Mouse (Mus musculus): ENCODE measurements at regions not wholly inside any gene's neighbourhood (a gene's known extent, or its start where the extent isn't known, plus 50 kb on each side); places are given as distances from the start of the nearest gene placed in this dataset.

DNA sequence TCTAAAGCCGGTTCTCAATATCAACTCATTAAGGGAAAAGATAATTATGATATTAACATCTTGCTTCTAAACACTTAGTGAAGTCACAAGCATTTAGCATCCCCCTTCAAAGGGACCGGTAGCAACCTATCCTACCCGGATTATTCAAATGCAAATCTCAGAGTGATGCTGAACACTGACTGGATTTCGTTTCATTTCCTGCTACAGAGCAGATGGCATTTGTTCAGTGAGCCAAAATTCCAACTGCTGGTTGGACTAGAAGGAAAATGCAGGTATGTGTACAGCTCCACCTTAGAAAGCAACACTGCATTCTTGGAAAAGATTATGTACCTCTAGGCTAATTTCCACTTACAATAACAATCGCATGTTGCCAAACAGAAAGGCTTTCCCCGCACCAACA is 782.5 kb downstream of the Diaph3 start:
- no peaks in the 10 kb centered on the region for H3K4me1 ChIP-seq (ENCODE audit: control insufficient read depth, insufficient read depth, low read length)
- DNase-seq (ENCODE audit: low spot score, missing footprints) (no peak), ATAC-seq (ENCODE audit: low FRiP score) (no peak)
- no peaks in the 10 kb centered on the region for H3K36me3 ChIP-seq (ENCODE audit: control insufficient read depth, insufficient read depth, low read length)
- no peaks in the 10 kb centered on the region for H3K27me3 ChIP-seq (ENCODE audit: control insufficient read depth, insufficient read depth, low read length)
- no peak overlapping the region for H3K4me3 ChIP-seq (ENCODE audit: low read depth, low read length)
- H3K9me3 ChIP-seq (ENCODE audit: control insufficient read depth, low read length), result no peaks in the 10 kb centered on the region
- no peak overlapping the region for H3K27ac ChIP-seq (ENCODE audit: low read depth, low read length)
- 76% methylated on average over 6 of the region's 6 CpGs for WGBS
- H3K4me2 ChIP-seq, result no peak overlapping the region
- H3K9ac ChIP-seq (ENCODE audit: low read length), result no peak overlapping the region

DNA sequence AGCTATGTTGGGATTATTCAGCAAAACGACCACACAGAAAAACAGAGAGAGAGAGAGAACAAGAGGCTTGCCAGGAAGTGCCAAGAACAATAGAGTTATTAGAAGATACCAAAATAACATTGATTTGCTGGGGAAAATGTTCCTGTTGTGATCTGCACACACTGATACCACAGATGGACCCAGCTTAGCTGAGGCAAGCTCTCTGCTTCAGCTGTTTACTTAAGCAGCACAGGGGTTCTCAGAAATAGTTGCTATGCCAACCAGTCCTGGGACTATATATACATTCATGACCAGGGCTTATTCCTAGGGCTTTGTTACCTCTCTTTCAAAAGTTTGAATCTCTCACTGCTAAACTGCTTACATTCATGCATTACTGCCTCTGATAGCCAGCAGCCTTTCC is 790.5 kb downstream of the Diaph3 start:
- Histone ChIP-seq H3K27ac (ENCODE audit: low read depth, low read length) (no peak overlapping the region), H3K4me1 (ENCODE audit: control insufficient read depth, insufficient read depth, low read length) (peaks cover 5% of the 10 kb centered on the region; the same call in 1 of the 2 replicates), H3K36me3 (ENCODE audit: control insufficient read depth, insufficient read depth, low read length) (no peaks in the 10 kb centered on the region), H3K9ac (ENCODE audit: low read length) (no peak overlapping the region), H3K4me2 (no peak overlapping the region), H3K4me3 (ENCODE audit: low read depth, low read length) (no peak overlapping the region), H3K27me3 (ENCODE audit: control insufficient read depth, insufficient read depth, low read length) (no peaks in the 10 kb centered on the region), H3K9me3 (ENCODE audit: control insufficient read depth, low read length) (no peaks in the 10 kb centered on the region)
- peak; percentile 94 for ATAC-seq (ENCODE audit: low FRiP score)
- WGBS, result 43% methylated on average over 1 of the region's 1 CpGs
- DNase-seq (ENCODE audit: low spot score, missing footprints), result peak; percentile 49

DNA sequence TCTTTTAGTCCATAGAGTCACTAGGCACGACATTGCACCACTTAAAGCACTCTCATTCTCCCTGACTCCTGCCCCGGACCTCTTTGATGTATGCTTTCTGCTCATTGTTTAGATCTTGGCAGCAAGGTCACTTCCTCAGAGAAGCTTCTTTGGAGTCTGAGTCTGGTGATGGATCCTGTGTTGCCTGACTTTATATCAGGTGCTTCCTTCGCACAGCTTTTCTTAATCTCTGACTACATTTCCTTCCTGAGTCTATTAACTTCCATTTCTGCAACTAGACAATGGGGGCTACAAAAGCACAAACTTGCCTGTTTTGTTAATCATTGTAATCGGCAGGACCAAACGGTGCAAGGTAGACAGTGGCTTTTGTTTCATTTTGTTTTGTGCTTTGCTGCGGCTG is 802.0 kb downstream of the Diaph3 start:
- no peak overlapping the region for H3K4me3 ChIP-seq (ENCODE audit: low read depth, low read length)
- 86% methylated on average over 6 of the region's 6 CpGs for WGBS
- no peak overlapping the region for H3K27ac ChIP-seq (ENCODE audit: low read depth, low read length)
- DNase-seq (ENCODE audit: low spot score, missing footprints), result peak; percentile 56
- H3K9me3 ChIP-seq (ENCODE audit: control insufficient read depth, low read length), result no peaks in the 10 kb centered on the region
- no peaks in the 10 kb centered on the region for H3K27me3 ChIP-seq (ENCODE audit: control insufficient read depth, insufficient read depth, low read length)
- H3K4me1 ChIP-seq (ENCODE audit: control insufficient read depth, insufficient read depth, low read length), result no peaks in the 10 kb centered on the region
- H3K9ac ChIP-seq (ENCODE audit: low read length), result no peak overlapping the region
- H3K36me3 ChIP-seq (ENCODE audit: control insufficient read depth, insufficient read depth, low read length), result no peaks in the 10 kb centered on the region
- H3K4me2 ChIP-seq, result no peak overlapping the region
- no peak for ATAC-seq (ENCODE audit: low FRiP score)

DNA sequence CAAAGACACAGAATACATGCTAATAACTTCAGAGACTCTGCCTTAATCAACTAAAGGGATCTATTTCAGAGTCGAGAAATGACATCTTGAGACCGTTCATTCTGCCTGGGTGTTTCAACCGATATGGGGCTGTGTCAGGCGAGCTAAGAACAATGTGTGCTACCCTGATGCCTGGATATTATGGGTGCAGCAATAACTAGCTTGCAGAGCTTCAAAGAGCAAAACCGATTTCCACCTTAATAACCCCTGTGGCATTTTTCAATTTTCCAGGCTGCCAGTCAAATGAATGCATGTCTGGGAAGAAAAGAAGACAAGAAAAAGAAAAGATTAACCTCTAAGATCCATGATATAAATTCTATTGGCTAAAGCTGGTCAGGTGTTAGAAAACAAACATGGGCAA is 804.0 kb downstream of the Diaph3 start:
- H3K4me1 ChIP-seq (ENCODE audit: control insufficient read depth, insufficient read depth, low read length), result no peaks in the 10 kb centered on the region
- 80% methylated on average over 5 of the region's 5 CpGs for WGBS
- H3K9me3 ChIP-seq (ENCODE audit: control insufficient read depth, low read length), result no peaks in the 10 kb centered on the region
- DNase-seq (ENCODE audit: low spot score, missing footprints) (peak; percentile 84), ATAC-seq (ENCODE audit: low FRiP score) (no peak)
- no peaks in the 10 kb centered on the region for H3K36me3 ChIP-seq (ENCODE audit: control insufficient read depth, insufficient read depth, low read length)
- no peak overlapping the region for H3K4me2 ChIP-seq
- no peak overlapping the region for H3K4me3 ChIP-seq (ENCODE audit: low read depth, low read length)
- no peak overlapping the region for H3K9ac ChIP-seq (ENCODE audit: low read length)
- H3K27me3 ChIP-seq (ENCODE audit: control insufficient read depth, insufficient read depth, low read length), result no peaks in the 10 kb centered on the region
- no peak overlapping the region for H3K27ac ChIP-seq (ENCODE audit: low read depth, low read length)

DNA sequence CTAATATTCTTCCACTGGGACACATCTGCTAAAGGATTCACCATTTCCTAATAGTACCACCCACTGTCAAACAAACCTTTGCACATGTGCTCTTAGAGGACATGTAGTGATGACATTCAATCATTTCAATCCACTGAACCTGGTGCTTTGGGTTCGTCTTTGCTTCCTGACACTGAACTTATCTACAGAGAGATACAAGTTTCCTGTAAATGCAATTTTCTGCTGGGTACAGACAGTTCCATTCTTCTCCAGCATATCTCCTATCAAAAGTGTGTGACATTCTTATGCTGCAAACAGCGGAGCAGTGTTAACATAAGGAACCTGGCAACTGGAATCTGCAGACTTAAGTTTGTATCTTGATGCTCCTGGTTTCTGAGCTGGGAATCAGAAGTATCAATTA is 805.8 kb downstream of the Diaph3 start:
- Histone ChIP-seq H3K27me3 (ENCODE audit: control insufficient read depth, insufficient read depth, low read length) (no peaks in the 10 kb centered on the region), H3K4me1 (ENCODE audit: control insufficient read depth, insufficient read depth, low read length) (no peaks in the 10 kb centered on the region), H3K9ac (ENCODE audit: low read length) (no peak overlapping the region), H3K9me3 (ENCODE audit: control insufficient read depth, low read length) (no peaks in the 10 kb centered on the region), H3K4me3 (ENCODE audit: low read depth, low read length) (no peak overlapping the region), H3K4me2 (no peak overlapping the region), H3K36me3 (ENCODE audit: control insufficient read depth, insufficient read depth, low read length) (no peaks in the 10 kb centered on the region), H3K27ac (ENCODE audit: low read depth, low read length) (no peak overlapping the region)
- no peak for ATAC-seq (ENCODE audit: low FRiP score)
- DNase-seq (ENCODE audit: low spot score, missing footprints), result no peak
- 88% methylated on average over 2 of the region's 2 CpGs for WGBS

DNA sequence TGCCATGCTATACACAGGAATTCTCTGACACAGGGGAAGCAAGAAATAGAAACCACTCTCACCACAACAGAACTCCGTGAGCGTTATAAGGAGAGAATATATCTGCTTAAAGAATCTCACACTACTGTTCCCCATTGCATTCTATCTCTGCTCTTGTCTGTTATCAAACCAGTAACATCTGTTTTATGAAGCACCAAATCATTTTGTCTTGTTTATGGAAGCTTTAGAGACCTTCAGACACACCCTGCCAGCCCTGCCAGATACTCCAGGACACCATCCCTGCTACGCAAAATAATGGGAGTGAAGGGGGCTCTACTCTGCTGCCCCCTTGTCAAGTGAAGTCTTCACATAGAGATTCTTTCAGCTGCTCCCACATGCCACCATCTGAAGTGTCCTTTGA is 811.9 kb downstream of the Diaph3 start:
- H3K4me1 ChIP-seq (ENCODE audit: control insufficient read depth, insufficient read depth, low read length), result no peaks in the 10 kb centered on the region
- 89% methylated on average over 3 of the region's 3 CpGs for WGBS
- H3K9ac ChIP-seq (ENCODE audit: low read length), result no peak overlapping the region
- no peak overlapping the region for H3K4me2 ChIP-seq
- no peak overlapping the region for H3K27ac ChIP-seq (ENCODE audit: low read depth, low read length)
- ATAC-seq (ENCODE audit: low FRiP score) (no peak), DNase-seq (ENCODE audit: low spot score, missing footprints) (no peak)
- no peak overlapping the region for H3K4me3 ChIP-seq (ENCODE audit: low read depth, low read length)
- no peaks in the 10 kb centered on the region for H3K27me3 ChIP-seq (ENCODE audit: control insufficient read depth, insufficient read depth, low read length)
- no peaks in the 10 kb centered on the region for H3K9me3 ChIP-seq (ENCODE audit: control insufficient read depth, low read length)
- H3K36me3 ChIP-seq (ENCODE audit: control insufficient read depth, insufficient read depth, low read length), result no peaks in the 10 kb centered on the region

DNA sequence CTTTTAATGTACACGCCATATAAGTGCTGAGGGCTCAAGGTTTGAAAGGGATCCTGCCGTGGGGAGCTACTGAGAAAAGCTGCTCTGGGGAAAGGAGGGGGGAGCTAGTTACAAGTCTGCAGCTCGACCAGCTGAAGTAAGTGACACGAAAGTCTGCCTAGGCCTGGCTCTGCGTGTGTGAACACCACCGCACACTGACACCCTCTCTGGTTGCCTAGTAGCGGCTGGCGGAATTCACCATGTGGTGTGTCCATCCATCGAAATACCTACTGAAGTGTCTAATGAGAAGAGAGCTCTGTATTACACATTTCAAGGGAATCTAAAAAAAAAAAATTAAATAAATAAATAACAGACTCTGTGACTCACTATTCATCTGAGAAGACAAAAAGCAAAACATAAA is 813.4 kb downstream of the Diaph3 start:
- no peaks in the 10 kb centered on the region for H3K4me1 ChIP-seq (ENCODE audit: control insufficient read depth, insufficient read depth, low read length)
- no peak overlapping the region for H3K9ac ChIP-seq (ENCODE audit: low read length)
- DNase-seq (ENCODE audit: low spot score, missing footprints), result no peak
- no peak overlapping the region for H3K27ac ChIP-seq (ENCODE audit: low read depth, low read length)
- H3K27me3 ChIP-seq (ENCODE audit: control insufficient read depth, insufficient read depth, low read length), result no peaks in the 10 kb centered on the region
- 58% methylated on average over 9 of the region's 9 CpGs for WGBS
- H3K36me3 ChIP-seq (ENCODE audit: control insufficient read depth, insufficient read depth, low read length), result no peaks in the 10 kb centered on the region
- ATAC-seq (ENCODE audit: low FRiP score), result no peak
- H3K9me3 ChIP-seq (ENCODE audit: control insufficient read depth, low read length), result no peaks in the 10 kb centered on the region
- H3K4me3 ChIP-seq (ENCODE audit: low read depth, low read length), result no peak overlapping the region
- H3K4me2 ChIP-seq, result no peak overlapping the region

DNA sequence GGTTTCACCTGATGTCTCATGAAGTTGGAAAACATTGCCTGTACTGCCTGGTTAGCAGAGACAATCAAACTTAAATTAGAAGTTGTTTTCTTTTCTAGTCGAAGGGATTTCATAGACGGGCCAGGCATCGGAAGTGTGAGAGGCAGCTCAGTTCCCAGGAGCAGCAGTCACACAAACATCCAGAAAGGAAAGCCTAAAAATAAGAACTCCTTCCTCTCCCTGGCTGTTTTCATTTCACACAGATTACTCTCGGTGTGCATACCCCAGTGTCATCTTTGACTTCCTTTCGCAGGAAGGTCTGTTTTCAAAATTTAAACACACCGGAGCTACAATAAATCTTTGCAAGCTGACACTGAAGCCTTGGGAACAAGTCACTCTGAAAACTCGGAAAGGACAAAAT is 818.7 kb downstream of the Diaph3 start:
- H3K4me2 ChIP-seq, result no peak overlapping the region
- no peaks in the 10 kb centered on the region for H3K36me3 ChIP-seq (ENCODE audit: control insufficient read depth, insufficient read depth, low read length)
- H3K9ac ChIP-seq (ENCODE audit: low read length), result no peak overlapping the region
- no peaks in the 10 kb centered on the region for H3K9me3 ChIP-seq (ENCODE audit: control insufficient read depth, low read length)
- H3K4me1 ChIP-seq (ENCODE audit: control insufficient read depth, insufficient read depth, low read length), result no peaks in the 10 kb centered on the region
- 81% methylated on average over 7 of the region's 7 CpGs for WGBS
- no peak overlapping the region for H3K4me3 ChIP-seq (ENCODE audit: low read depth, low read length)
- no peaks in the 10 kb centered on the region for H3K27me3 ChIP-seq (ENCODE audit: control insufficient read depth, insufficient read depth, low read length)
- no peak for ATAC-seq (ENCODE audit: low FRiP score)
- no peak overlapping the region for H3K27ac ChIP-seq (ENCODE audit: low read depth, low read length)
- no peak for DNase-seq (ENCODE audit: low spot score, missing footprints)

DNA sequence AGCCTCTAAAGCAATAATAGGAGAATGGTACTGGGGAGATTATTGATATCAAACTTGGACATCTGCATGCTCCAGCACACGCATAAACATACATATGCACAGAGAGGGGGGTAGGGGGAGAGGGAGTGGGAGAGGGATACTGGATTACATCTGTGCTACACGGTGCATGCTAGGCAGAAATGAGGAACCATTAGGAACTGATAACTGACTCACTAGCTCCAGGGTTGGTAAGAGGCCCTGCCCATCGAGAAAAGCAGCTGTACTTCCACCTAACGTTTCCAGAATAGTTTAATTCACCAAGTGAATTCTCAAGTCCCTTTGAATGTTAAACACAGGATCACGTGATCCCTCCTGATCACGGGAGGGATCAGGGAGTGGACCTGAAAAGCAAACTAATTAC is 825.1 kb downstream of the Diaph3 start:
- DNase-seq (ENCODE audit: low spot score, missing footprints) (no peak), ATAC-seq (ENCODE audit: low FRiP score) (no peak)
- H3K36me3 ChIP-seq (ENCODE audit: control insufficient read depth, insufficient read depth, low read length), result no peaks in the 10 kb centered on the region
- H3K4me3 ChIP-seq (ENCODE audit: low read depth, low read length), result no peak overlapping the region
- H3K27ac ChIP-seq (ENCODE audit: low read depth, low read length), result no peak overlapping the region
- no peak overlapping the region for H3K4me2 ChIP-seq
- WGBS, result 83% methylated on average over 6 of the region's 6 CpGs
- no peak overlapping the region for H3K9ac ChIP-seq (ENCODE audit: low read length)
- H3K9me3 ChIP-seq (ENCODE audit: control insufficient read depth, low read length), result no peaks in the 10 kb centered on the region
- no peaks in the 10 kb centered on the region for H3K27me3 ChIP-seq (ENCODE audit: control insufficient read depth, insufficient read depth, low read length)
- no peaks in the 10 kb centered on the region for H3K4me1 ChIP-seq (ENCODE audit: control insufficient read depth, insufficient read depth, low read length)

DNA sequence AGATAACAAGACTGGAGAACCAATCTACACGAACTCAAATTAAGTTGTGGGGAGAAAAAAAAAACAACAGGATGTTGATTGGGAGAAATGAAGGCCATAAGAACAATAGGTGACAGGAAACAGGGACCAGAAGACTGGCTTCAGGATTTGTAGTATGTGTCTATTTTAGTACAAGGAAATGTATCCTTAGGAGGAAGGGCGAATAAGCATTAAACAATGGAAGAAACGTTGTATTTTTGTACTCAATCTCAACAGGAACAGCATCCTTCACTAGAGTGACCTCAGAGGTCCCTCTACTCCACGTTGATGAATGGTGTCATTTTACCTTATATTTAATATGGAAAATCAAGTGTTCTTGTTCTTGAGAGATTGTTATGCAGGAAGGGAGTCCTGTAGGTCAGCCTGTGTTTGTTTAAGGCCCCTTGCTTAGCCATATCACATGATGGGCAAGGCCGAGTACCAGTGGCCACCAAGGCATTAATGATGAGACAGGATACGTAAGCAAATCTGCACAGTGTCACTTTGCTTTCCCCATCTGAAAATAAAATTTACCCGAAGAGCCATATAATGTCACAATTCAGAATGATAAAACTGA is 832.0 kb downstream of the Diaph3 start:
- 80% methylated on average over 7 of the region's 7 CpGs for WGBS
- Histone ChIP-seq H3K36me3 (ENCODE audit: control insufficient read depth, insufficient read depth, low read length) (no peaks in the 10 kb centered on the region), H3K4me1 (ENCODE audit: control insufficient read depth, insufficient read depth, low read length) (no peaks in the 10 kb centered on the region), H3K27me3 (ENCODE audit: control insufficient read depth, insufficient read depth, low read length) (no peaks in the 10 kb centered on the region), H3K9ac (ENCODE audit: low read length) (no peak overlapping the region), H3K9me3 (ENCODE audit: control insufficient read depth, low read length) (no peaks in the 10 kb centered on the region), H3K27ac (ENCODE audit: low read depth, low read length) (no peak overlapping the region), H3K4me3 (ENCODE audit: low read depth, low read length) (no peak overlapping the region), H3K4me2 (no peak overlapping the region)
- no peak for ATAC-seq (ENCODE audit: low FRiP score)
- no peak for DNase-seq (ENCODE audit: low spot score, missing footprints)
